Mouse (Mus musculus) heart, embryonic 11.5 days (tissue): ENCODE measurements around the gene Jag2. TPM values are rescaled to one million over a fixed set of nuclear protein-coding genes. Genes with fewer than 3 reads are reported as not detected.

Experiments used
- ATAC-seq: fragments of 200-750 bp; cut with Nextera tagmentation; replicated peaks from 2 replicates; pipeline ENCODE4 v1.8.0; 2017; ENCODE audit warnings: moderate library complexity; ENCODE audit not compliant: insufficient number of reproducible peaks, low FRiP score, low TSS enrichment
- H3K27ac ChIP-seq: fragments of 300-500 bp; sonication (generic); 2 replicates; pipeline ENCODE4 v1.5.1; 2014; ENCODE audit warnings: mild to moderate bottlenecking, low read depth, low read length
- H3K27me3 ChIP-seq: fragments of 300-500 bp; sonication (generic); 2 replicates; pipeline ENCODE4 v1.6.1; 2014; ENCODE audit warnings: mild to moderate bottlenecking, low read length, mixed read lengths; ENCODE audit not compliant: control insufficient read depth, insufficient read depth
- H3K36me3 ChIP-seq: fragments of 300-500 bp; sonication (generic); 2 replicates; pipeline ENCODE4 v1.6.1; 2014; ENCODE audit warnings: mild to moderate bottlenecking, low read length, moderate library complexity, mixed read lengths; ENCODE audit not compliant: control insufficient read depth, insufficient read depth
- H3K4me1 ChIP-seq: fragments of 300-500 bp; sonication (generic); 2 replicates; pipeline ENCODE4 v1.6.1; 2014; ENCODE audit warnings: low read length; ENCODE audit not compliant: control insufficient read depth, insufficient read depth
- H3K4me2 ChIP-seq: fragments of 300-500 bp; sonication (generic); 2 replicates; pipeline ENCODE4 v1.6.1; 2014; ENCODE audit warnings: mild to moderate bottlenecking, moderate library complexity
- H3K4me3 ChIP-seq: fragments of 300-500 bp; sonication (generic); 2 replicates; pipeline ENCODE4 v1.5.1; 2014; ENCODE audit warnings: low read depth, low read length
- H3K9ac ChIP-seq: fragments of 300-500 bp; sonication (generic); 2 replicates; pipeline ENCODE4 v1.6.1; 2014; ENCODE audit warnings: mild to moderate bottlenecking, low read depth, low read length, moderate library complexity
- H3K9me3 ChIP-seq: fragments of 300-500 bp; sonication (generic); replicated peaks from 2 replicates; pipeline ENCODE4 v1.6.1; 2016; ENCODE audit warnings: low read length; ENCODE audit not compliant: control insufficient read depth
- WGBS: fragments of 180-500 bp; shearing (Covaris S2); extraction: QIAGEN DNeasy Blood & Tissue Kit; methylation state at CpG from one replicate; pipeline ENCODE4 v1.1.7; 2014; ENCODE audit not compliant: insufficient replicate concordance; 5-methylcytosine and 5-hydroxymethylcytosine counted together
- polyA plus RNA-seq: library from polyadenylated mRNA; unstranded; fragments of >200 nt; fragmentation: Nextera tagmentation; extraction: Ambion mirVana; gene quantifications from 2 replicates; pipeline ENCODE4 v1.2.1, GENCODE M21; 2014

Gene Jag2
- polyA plus RNA-seq, 1 experiment from 2014 or later = 2.2 TPM

- Histone ChIP-seq H3K36me3 (no peaks in the 10 kb centered on the region), H3K4me1 (peaks cover 38% of the 10 kb centered on the region), H3K9me3 (no peaks in the 10 kb centered on the region), H3K27me3 (peaks cover 72% of the 10 kb centered on the region), H3K4me2 (peak overlapping the region; percentile 58), H3K4me3 (peak overlapping the region; percentile 27), H3K9ac (0 out of 2 replicates have a peak overlapping the region, but pooled peaks have one; percentile 34), H3K27ac (no peak overlapping the region)
- WGBS = 13% methylated on average over 22 of the region's 22 CpGs
- ATAC-seq = no peak
These were observed 55.4 kb downstream of the Jag2 start for GRCm38 (mm10) chr12:112874199-112874598.

GRCm38 (mm10) chr12:112873452-112874190 lies 56.0 kb downstream of the Jag2 start:
- Histone ChIP-seq H3K9me3 (no peaks in the 10 kb centered on the region), H3K4me2 (peak overlapping the region; percentile 58), H3K9ac (0 out of 2 replicates have a peak overlapping the region, but pooled peaks have one; percentile 34), H3K36me3 (no peaks in the 10 kb centered on the region), H3K4me3 (peak overlapping the region; percentile 27), H3K27me3 (peaks cover 68% of the 10 kb centered on the region), H3K27ac (no peak overlapping the region), H3K4me1 (peaks cover 38% of the 10 kb centered on the region)
- ATAC-seq = no peak
- WGBS = 23% methylated on average over 18 of the region's 18 CpGs

- Histone ChIP-seq H3K4me1 (peaks cover 38% of the 10 kb centered on the region), H3K36me3 (no peaks in the 10 kb centered on the region), H3K4me2 (no peak overlapping the region), H3K27me3 (peaks cover 65% of the 10 kb centered on the region), H3K9ac (no peak overlapping the region), H3K9me3 (no peaks in the 10 kb centered on the region), H3K27ac (no peak overlapping the region), H3K4me3 (no peak overlapping the region)
- WGBS = 79% methylated on average over 10 of the region's 10 CpGs
- ATAC-seq = no peak
These were observed 56.6 kb downstream of the Jag2 start for GRCm38 (mm10) chr12:112872991-112873390.

GRCm38 (mm10) chr12:112871272-112871671 lies 58.3 kb downstream of the Jag2 start:
- no peaks in the 10 kb centered on the region for H3K36me3 ChIP-seq
- H3K9me3 ChIP-seq = no peaks in the 10 kb centered on the region
- peaks cover 48% of the 10 kb centered on the region for H3K27me3 ChIP-seq
- H3K9ac ChIP-seq = no peak overlapping the region
- peaks cover 23% of the 10 kb centered on the region for H3K4me1 ChIP-seq
- H3K27ac ChIP-seq = no peak overlapping the region
- 77% methylated on average over 2 of the region's 2 CpGs for WGBS
- H3K4me3 ChIP-seq = no peak overlapping the region
- no peak overlapping the region for H3K4me2 ChIP-seq
- ATAC-seq = no peak

GRCm38 (mm10) chr12:112870775-112871174 lies 58.8 kb downstream of the Jag2 start:
- Histone ChIP-seq H3K4me2 (no peak overlapping the region), H3K4me3 (no peak overlapping the region), H3K27me3 (peaks cover 43% of the 10 kb centered on the region), H3K27ac (no peak overlapping the region), H3K9ac (no peak overlapping the region), H3K36me3 (no peaks in the 10 kb centered on the region), H3K4me1 (peaks cover 20% of the 10 kb centered on the region; the same call in 1 of the 2 replicates), H3K9me3 (no peaks in the 10 kb centered on the region)
- no peak for ATAC-seq
- WGBS = 37% methylated on average over 13 of the region's 13 CpGs

GRCm38 (mm10) chr12:112869783-112870204 lies 59.8 kb downstream of the Jag2 start:
- peaks cover 20% of the 10 kb centered on the region; the same call in 1 of the 2 replicates for H3K4me1 ChIP-seq

GRCm38 (mm10) chr12:112868178-112869087 lies 61.1 kb downstream of the Jag2 start, which contains the start of gene Gpr132:
TSS of gene Gpr132 (minus strand) at chr12:112868228.
- Histone ChIP-seq H3K36me3 (no peaks in the 10 kb centered on the region), H3K9me3 (no peaks in the 10 kb centered on the region), H3K4me3 (no peak within 1 kb of the TSS), H3K27ac (no peak within 1 kb of the TSS), H3K4me2 (no peak within 1 kb of the TSS), H3K4me1 (peaks cover 11% of the 10 kb centered on the region; the same call in 1 of the 2 replicates), H3K9ac (no peak within 1 kb of the TSS), H3K27me3 (peaks cover 21% of the 10 kb centered on the region)
- WGBS = 55% methylated on average over 13 of the region's 13 CpGs
- ATAC-seq = no peak

More at GRCm38 (mm10) chr12:112869783-112870204, 59.8 kb downstream of the Jag2 start:
- Histone ChIP-seq H3K9ac (no peak overlapping the region), H3K27me3 (peaks cover 33% of the 10 kb centered on the region), H3K9me3 (no peaks in the 10 kb centered on the region), H3K36me3 (no peaks in the 10 kb centered on the region), H3K4me2 (peak overlapping the region; percentile 45), H3K27ac (no peak overlapping the region), H3K4me3 (no peak overlapping the region)
- WGBS = 8% methylated on average over 16 of the region's 16 CpGs
- ATAC-seq = no peak

GRCm38 (mm10) chr12:112867106-112867674 lies 62.4 kb downstream of the Jag2 start:
- H3K27me3 ChIP-seq = peaks cover 16% of the 10 kb centered on the region
- H3K9me3 ChIP-seq = no peaks in the 10 kb centered on the region
- ATAC-seq = no peak
- H3K4me3 ChIP-seq = no peak overlapping the region
- no peaks in the 10 kb centered on the region for H3K36me3 ChIP-seq
- no peak overlapping the region for H3K27ac ChIP-seq
- 82% methylated on average over 7 of the region's 7 CpGs for WGBS
- H3K9ac ChIP-seq = no peak overlapping the region
- peaks cover 10% of the 10 kb centered on the region; the same call in 1 of the 2 replicates for H3K4me1 ChIP-seq
- H3K4me2 ChIP-seq = no peak overlapping the region
